Mouse (Mus musculus): ENCODE data around the gene Trim27. TPM values are rescaled to one million over a fixed set of nuclear protein-coding genes. Genes with fewer than 3 reads are reported as not detected.

The Trim27 gene
- total and polyA plus RNA-seq, 2 experiments from 2014 or later: 65.0 to 74.5 TPM

DNA sequence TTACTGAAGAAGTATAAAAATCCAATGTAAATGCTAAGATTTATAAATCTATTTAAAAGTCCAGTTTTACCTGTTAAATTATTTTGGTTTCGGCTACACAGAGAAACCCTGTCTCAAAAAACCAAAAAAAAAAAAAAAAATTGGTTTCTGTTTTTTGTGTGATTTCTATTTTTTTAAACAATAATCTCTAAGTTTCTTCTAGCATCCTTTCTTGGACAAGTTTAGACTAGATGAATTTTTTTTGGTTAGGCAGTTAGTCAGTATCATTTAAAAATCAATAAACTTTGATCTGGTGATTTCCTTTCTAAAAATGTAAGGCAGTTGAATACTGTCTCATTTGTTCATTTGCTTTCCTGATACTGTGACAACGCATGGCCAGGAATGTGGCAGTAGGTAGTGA lies 19.1 kb downstream of the Trim27 start:
- DNase-seq (ENCODE audit: low spot score): no peak
- H3K9ac ChIP-seq (replicated peaks; ENCODE audit: low read length, poor library complexity, severe bottlenecking): no peak overlapping the region
- 67% methylated on average over 2 of the region's 2 CpGs for WGBS
- no peaks in the 10 kb centered on the region for H3K4me1 ChIP-seq (ENCODE audit: insufficient read depth, low read length)
- no peak overlapping the region for H3K4me2 ChIP-seq (ENCODE audit: low read depth, low read length, poor library complexity, severe bottlenecking)
- no peak for TF ChIP-seq CTCF (IDR thresholded peaks at IDR 0.05)
- H3K27me3 ChIP-seq (ENCODE audit: insufficient read depth, low read length): no peaks in the 10 kb centered on the region
- H3K4me3 ChIP-seq (ENCODE audit: low read depth, low read length): no peak overlapping the region
- H3K9me3 ChIP-seq (ENCODE audit: low read length): no peaks in the 10 kb centered on the region
- no peak overlapping the region for H3K27ac ChIP-seq (ENCODE audit: low read depth, low read length)
- ATAC-seq (ENCODE audit: low FRiP score): no peak
- H3K36me3 ChIP-seq (ENCODE audit: insufficient read depth, low read length): peaks cover 10% of the 10 kb centered on the region

DNA sequence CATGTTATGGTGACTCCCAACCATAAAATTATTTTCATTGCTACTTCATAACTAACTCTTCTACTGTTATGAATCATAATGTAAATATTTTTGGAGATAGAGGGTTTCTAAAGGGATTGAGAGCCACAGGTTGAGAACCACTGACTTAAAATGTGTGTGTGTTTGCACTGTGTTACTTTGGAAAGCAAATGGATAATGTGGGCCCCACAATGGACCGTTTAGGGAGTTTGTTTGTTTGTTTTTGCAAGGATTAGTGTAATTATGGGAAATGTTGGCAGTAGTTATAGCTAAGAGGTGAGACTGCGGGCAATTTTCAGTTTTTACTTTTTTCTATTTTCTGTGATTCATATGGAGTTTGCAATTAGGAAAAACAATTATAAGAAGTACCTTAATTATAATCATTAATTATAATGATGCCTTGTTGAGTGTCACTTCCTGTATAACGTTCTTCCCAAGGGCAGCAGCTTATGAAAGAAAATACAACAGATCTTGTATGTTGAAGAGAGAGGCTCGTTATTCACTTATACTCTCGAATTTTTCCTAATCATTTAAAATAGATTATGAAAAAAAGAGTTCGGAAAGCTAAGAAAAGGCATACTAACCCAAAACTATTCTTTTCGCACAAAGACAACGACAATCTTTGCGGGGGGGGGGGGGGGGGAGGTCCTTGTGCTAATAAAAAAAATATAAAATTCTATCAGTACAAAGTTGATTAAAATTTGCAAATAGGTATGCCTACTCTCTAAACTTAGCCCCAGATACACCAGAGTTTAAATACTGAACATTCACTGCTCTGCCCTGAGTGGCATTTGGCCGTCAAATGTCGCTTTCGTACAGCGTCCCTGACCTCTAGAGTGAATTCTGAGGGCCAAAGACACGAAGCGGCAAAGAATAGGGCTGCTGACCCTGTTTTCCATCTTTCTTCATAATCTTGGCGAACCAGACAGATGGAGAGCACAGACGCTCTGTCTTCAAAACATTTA lies 20.1 kb downstream of the Trim27 start:
- WGBS: 3% methylated on average over 17 of the region's 17 CpGs
- Histone ChIP-seq H3K27me3 (ENCODE audit: insufficient read depth, low read length) (no peaks in the 10 kb centered on the region), H3K9me3 (ENCODE audit: low read length) (no peaks in the 10 kb centered on the region), H3K27ac (ENCODE audit: low read depth, low read length) (no peak overlapping the region), H3K36me3 (ENCODE audit: insufficient read depth, low read length) (peaks cover 3% of the 10 kb centered on the region; the same call in 1 of the 2 replicates), H3K4me2 (ENCODE audit: low read depth, low read length, poor library complexity, severe bottlenecking) (peak overlapping the region; percentile 65), H3K9ac (replicated peaks; ENCODE audit: low read length, poor library complexity, severe bottlenecking) (peak overlapping the region; percentile 45; the same call in 1 of the 2 replicates), H3K4me1 (ENCODE audit: insufficient read depth, low read length) (no peaks in the 10 kb centered on the region), H3K4me3 (ENCODE audit: low read depth, low read length) (peak overlapping the region; percentile 59)
- ATAC-seq (ENCODE audit: low FRiP score) (peak; percentile 21; the same call in 1 of the 2 replicates), DNase-seq (ENCODE audit: low spot score) (no peak)
- no peak for TF ChIP-seq CTCF (IDR thresholded peaks at IDR 0.05)

GRCm38 (mm10) chr13:21200043-21200999 lies 21.1 kb downstream of the Trim27 start:
- WGBS: 4% methylated on average over 48 of the region's 48 CpGs
- Histone ChIP-seq H3K4me3 (ENCODE audit: low read depth, low read length) (peak overlapping the region; percentile 59), H3K27ac (ENCODE audit: low read depth, low read length) (0 out of 2 replicates have a peak overlapping the region, but pooled peaks have one; percentile 6)

GRCm38 (mm10) chr13:21215275-21215983 lies 36.2 kb downstream of the Trim27 start:
- 1% methylated on average over 20 of the region's 20 CpGs for WGBS
- ATAC-seq (ENCODE audit: low FRiP score) (peak; percentile 90), DNase-seq (ENCODE audit: low spot score) (peak; percentile 79)
- peak overlapping the region; percentile 66 for H3K4me2 ChIP-seq (ENCODE audit: low read depth, low read length, poor library complexity, severe bottlenecking)
- no peaks in the 10 kb centered on the region for H3K4me1 ChIP-seq (ENCODE audit: insufficient read depth, low read length)
- no peak overlapping the region for H3K27ac ChIP-seq (ENCODE audit: low read depth, low read length)
- H3K4me3 ChIP-seq (ENCODE audit: low read depth, low read length): peak overlapping the region; percentile 40
- no peaks in the 10 kb centered on the region for H3K9me3 ChIP-seq (ENCODE audit: low read length)
- no peaks in the 10 kb centered on the region for H3K36me3 ChIP-seq (ENCODE audit: insufficient read depth, low read length)
- no peak overlapping the region for H3K9ac ChIP-seq (replicated peaks; ENCODE audit: low read length, poor library complexity, severe bottlenecking)
- no peaks in the 10 kb centered on the region; the same call in 1 of the 2 replicates for H3K27me3 ChIP-seq (ENCODE audit: insufficient read depth, low read length)
- TF ChIP-seq CTCF (IDR thresholded peaks at IDR 0.05): no peak; the same call in 1 of the 2 replicates

More at GRCm38 (mm10) chr13:21200043-21200999, 21.1 kb downstream of the Trim27 start:
- peak overlapping the region; percentile 65 for H3K4me2 ChIP-seq (ENCODE audit: low read depth, low read length, poor library complexity, severe bottlenecking)
- H3K27me3 ChIP-seq (ENCODE audit: insufficient read depth, low read length): no peaks in the 10 kb centered on the region
- H3K36me3 ChIP-seq (ENCODE audit: insufficient read depth, low read length): no peaks in the 10 kb centered on the region
- TF ChIP-seq CTCF (IDR thresholded peaks at IDR 0.05): peak; percentile 94
- no peaks in the 10 kb centered on the region for H3K4me1 ChIP-seq (ENCODE audit: insufficient read depth, low read length)
- peak overlapping the region; percentile 51; the same call in 1 of the 2 replicates for H3K9ac ChIP-seq (replicated peaks; ENCODE audit: low read length, poor library complexity, severe bottlenecking)
- ATAC-seq (ENCODE audit: low FRiP score) (peak; percentile 94), DNase-seq (ENCODE audit: low spot score) (peak; percentile 95)
- H3K9me3 ChIP-seq (ENCODE audit: low read length): no peaks in the 10 kb centered on the region

- Histone ChIP-seq H3K27me3 (ENCODE audit: insufficient read depth, low read length) (no peaks in the 10 kb centered on the region; the same call in 1 of the 2 replicates), H3K9me3 (ENCODE audit: low read length) (no peaks in the 10 kb centered on the region), H3K9ac (replicated peaks; ENCODE audit: low read length, poor library complexity, severe bottlenecking) (no peak overlapping the region), H3K4me2 (ENCODE audit: low read depth, low read length, poor library complexity, severe bottlenecking) (no peak overlapping the region), H3K4me3 (ENCODE audit: low read depth, low read length) (no peak overlapping the region), H3K27ac (ENCODE audit: low read depth, low read length) (no peak overlapping the region), H3K36me3 (ENCODE audit: insufficient read depth, low read length) (no peaks in the 10 kb centered on the region), H3K4me1 (ENCODE audit: insufficient read depth, low read length) (no peaks in the 10 kb centered on the region)
- no peak for DNase-seq (ENCODE audit: low spot score)
- ATAC-seq (ENCODE audit: low FRiP score): no peak
- 41% methylated on average over 1 of the region's 1 CpGs for WGBS
- no peak for TF ChIP-seq CTCF (IDR thresholded peaks at IDR 0.05)
Observed at GRCm38 (mm10) chr13:21216781-21217180, 37.5 kb downstream of the Trim27 start.
